In genomic region chr12:91774811-91775284, GRCm38 (mm10) we compare ENCODE assay signal across 14 mouse cellular contexts. TPM values are rescaled to one million over a fixed set of nuclear protein-coding genes. Genes with fewer than 3 reads are reported as not detected.
DNase-seq lines count a peak whose midpoint lies in the region; ATAC-seq lines count a peak whose summit lies in the region.
"Had no signal": no experiment of that assay in that cellular context is flagged by ENCODE, and none has a peak within 500 bp of the region (broad histone marks: within the 10 kb centered on the region; RNA-seq: fewer than 3 reads in every experiment).

No protein-coding gene starts in this region.

- no peak for ATAC-seq in heart, embryonic 12.5 days (ENCODE audit: insufficient number of reproducible peaks, low FRiP score)
- ATAC-seq: forebrain, postnatal 0 days; hindbrain, embryonic 16.5 days had no signal

- H3K4me2 ChIP-seq in heart, embryonic 12.5 days = no peak overlapping the region
- H3K4me2 ChIP-seq: neural tube, embryonic 12.5 days had no signal

- H3K27ac ChIP-seq in heart, embryonic 12.5 days (ENCODE audit: poor library complexity, severe bottlenecking) = no peak overlapping the region
- no peak overlapping the region for H3K27ac ChIP-seq in embryonic facial prominence, embryonic 10.5 days (replicated peaks)
- H3K27ac ChIP-seq: neural tube, embryonic 12.5 days had no signal

- WGBS in heart, embryonic 12.5 days = 73% methylated on average over 8 of the region's 8 CpGs
- WGBS in embryonic facial prominence, embryonic 10.5 days = 74% methylated on average over 8 of the region's 8 CpGs

- H3K9ac ChIP-seq in heart, embryonic 12.5 days = no peak overlapping the region
- H3K9ac ChIP-seq: forebrain, postnatal 0 days; neural tube, embryonic 12.5 days had no signal

- intact Hi-C loops in heart, postnatal 25 days (cut with DNase I) = no loop called here

- peak; percentile 97 for DNase-seq in heart, adult 11 months
- DNase-seq in urinary bladder, postnatal 36 days (ENCODE audit: low spot score in 2 of 2) = peak; percentile 34 to 55
- no peak for DNase-seq in urinary bladder, postnatal 4 days (ENCODE audit: low spot score in 2 of 2)
- DNase-seq in heart, postnatal 25 days (ENCODE audit: low spot score) = peak; percentile 57
- DNase-seq in embryo, embryonic 10.5 days (ENCODE audit: low spot score) = no peak
- no peak for DNase-seq in embryonic facial prominence, embryonic 10.5 days (ENCODE audit: low spot score)
- no peak for DNase-seq in lung, postnatal 25 days (ENCODE audit: low spot score)
- DNase-seq: adrenal gland, postnatal 25 days; forebrain, postnatal 0 days; layer of hippocampus, postnatal 36 days; lung, adult 2 months had no signal

- H3K4me3 ChIP-seq in heart, embryonic 12.5 days = no peak overlapping the region
- no peak overlapping the region for H3K4me3 ChIP-seq in embryonic facial prominence, embryonic 10.5 days
- H3K4me3 ChIP-seq: neural tube, embryonic 12.5 days had no signal

- H3K4me1 ChIP-seq in heart, embryonic 12.5 days (replicated peaks) = peaks cover 8% of the 10 kb centered on the region; the same call in 1 of the 2 replicates
- H3K4me1 ChIP-seq in embryonic facial prominence, embryonic 10.5 days = peaks cover 23% of the 10 kb centered on the region

- H3K27me3 ChIP-seq in heart, embryonic 12.5 days (replicated peaks) = peaks cover 52% of the 10 kb centered on the region
- H3K27me3 ChIP-seq in embryonic facial prominence, embryonic 10.5 days (replicated peaks; ENCODE audit: low read depth, poor library complexity, severe bottlenecking) = peaks cover 29% of the 10 kb centered on the region
- H3K27me3 ChIP-seq: neural tube, embryonic 12.5 days had no signal

- no peaks in the 10 kb centered on the region for H3K36me3 ChIP-seq in heart, embryonic 12.5 days
- H3K36me3 ChIP-seq in embryonic facial prominence, embryonic 10.5 days (replicated peaks) = no peaks in the 10 kb centered on the region
- H3K36me3 ChIP-seq: neural tube, embryonic 12.5 days had no signal

- peaks cover 4% of the 10 kb centered on the region; the same call in 1 of the 2 replicates for H3K9me3 ChIP-seq in heart, embryonic 12.5 days (replicated peaks)
- H3K9me3 ChIP-seq in embryonic facial prominence, embryonic 10.5 days = no peaks in the 10 kb centered on the region
- H3K9me3 ChIP-seq: neural tube, embryonic 12.5 days had no signal

RNA-seq across cellular contexts. Expression of gene Ston2, which starts 13.3 kb away (rescaled TPM):
- 4.9 and 7.1 TPM in 2 replicates for polyA plus RNA-seq in heart, embryonic 12.5 days (2016; fragmentation: Nextera tagmentation; extraction: Ambion mirVana)
- 1 to 10 TPM; 4.0 to 4.5 TPM for total RNA-seq in heart, postnatal 25 days (2021)
- 6.1 and 7.0 TPM in 2 replicates for polyA plus RNA-seq in embryonic facial prominence, embryonic 10.5 days (2016; fragmentation: Nextera tagmentation; extraction: Ambion mirVana)

Comparison
In these comparisons a context has a peak if more than half of its experiments do, and no peak if none do; other contexts are left out.
1. DNase-seq: peak in heart, adult 11 months (single experiment), urinary bladder, postnatal 36 days (2 of 2) and heart, postnatal 25 days (single experiment); none in urinary bladder, postnatal 4 days (0 of 2), embryo, embryonic 10.5 days (single experiment), embryonic facial prominence, embryonic 10.5 days (single experiment) and lung, postnatal 25 days (single experiment).